Mouse (Mus musculus) MEL (cell line): ENCODE results near the gene Galnt2. TPM values are rescaled to one million over a fixed set of nuclear protein-coding genes. Genes with fewer than 3 reads are reported as not detected.

Source experiments
- DNase-seq: peaks from one replicate; pipeline ENCODE4 v3.0.0; 2011; ENCODE audit warnings: low read depth, low spot score
- H3K27ac ChIP-seq: 2 replicates; pipeline ENCODE4 v1.5.1; 2012; ENCODE audit warnings: low read depth, mild to moderate bottlenecking, control low read depth, low read length, moderate library complexity; ENCODE audit not compliant: control insufficient read depth
- H3K27me3 ChIP-seq, 2 experiments: fragments of 150-350 bp in 1 of 2; sonication (generic) in 1 of 2; 2 replicates each; pipeline ENCODE4 v1.6.1; 2012; ENCODE audit warnings: low read length in 2 of 2, mild to moderate bottlenecking in 2 of 2, improper control_type of control experiment in 1 of 2, moderate library complexity in 1 of 2; ENCODE audit not compliant: insufficient read depth in 2 of 2, control insufficient read depth in 1 of 2
- H3K36me3 ChIP-seq, 2 experiments: 2 replicates each; pipeline ENCODE4 v1.6.1; 2012 to 2014; ENCODE audit warnings: low read length in 2 of 2, improper control_type of control experiment in 1 of 2, inconsistent platforms in 1 of 2, mild to moderate bottlenecking in 1 of 2; ENCODE audit not compliant: insufficient read depth in 2 of 2, control insufficient read depth in 1 of 2
- H3K4me1 ChIP-seq, 2 experiments: fragments of 150-350 bp in 1 of 2; sonication (generic) in 1 of 2; 2 replicates each; pipeline ENCODE4 v1.6.1; 2012; ENCODE audit warnings: low read length in 2 of 2, improper control_type of control experiment in 1 of 2, mild to moderate bottlenecking in 1 of 2; ENCODE audit not compliant: insufficient read depth in 2 of 2, control insufficient read depth in 1 of 2
- H3K4me3 ChIP-seq, 2 experiments: fragments of 150-350 bp in 1 of 2; sonication (generic) in 1 of 2; 2 replicates each; pipeline ENCODE4 v1.5.1; 2012; ENCODE audit warnings: low read depth in 2 of 2, low read length in 2 of 2, mild to moderate bottlenecking in 2 of 2, moderate library complexity in 2 of 2, control low read depth in 1 of 2, improper control_type of control experiment in 1 of 2; ENCODE audit not compliant: control insufficient read depth in 1 of 2, insufficient read depth in 1 of 2
- H3K79me2 ChIP-seq: 2 replicates; pipeline ENCODE4 v1.6.1; 2012; ENCODE audit warnings: mild to moderate bottlenecking, low read length, moderate library complexity; ENCODE audit not compliant: control insufficient read depth, poor library complexity, insufficient read depth
- H3K9ac ChIP-seq: 2 replicates; pipeline ENCODE4 v1.6.1; 2012; ENCODE audit warnings: low read depth, mild to moderate bottlenecking, control low read depth, low read length, moderate library complexity; ENCODE audit not compliant: control insufficient read depth, poor library complexity, severe bottlenecking
- H3K9me3 ChIP-seq: fragments of 150-350 bp; sonication (generic); replicated peaks from 2 replicates; pipeline ENCODE4 v1.6.1; 2012; ENCODE audit warnings: mild to moderate bottlenecking, low read length, improper control_type of control experiment, moderate library complexity; ENCODE audit not compliant: insufficient read depth
- BHLHE40 ChIP-seq: IDR thresholded peaks from 2 replicates; pipeline ENCODE4 v1.6.1; 2012; ENCODE audit warnings: low read depth, mild to moderate bottlenecking, inconsistent platforms, low read length, improper control_type of control experiment, borderline replicate concordance
- CHD1 ChIP-seq: IDR thresholded peaks from 2 replicates; pipeline ENCODE4 v1.6.1; 2012; ENCODE audit warnings: low read depth, mild to moderate bottlenecking, inconsistent platforms, low read length, improper control_type of control experiment
- CTCF ChIP-seq, 3 experiments: IDR thresholded peaks in 2 of 3; conservative IDR thresholded peaks in 1 of 3; 2 replicates each; pipeline ENCODE4 v1.5.1; 2011 to 2012; ENCODE audit warnings: low read length in 3 of 3, low read depth in 2 of 3, mild to moderate bottlenecking in 2 of 3, improper control_type of control experiment in 1 of 3, inconsistent platforms in 1 of 3, mixed read lengths in 1 of 3, moderate library complexity in 1 of 3; ENCODE audit not compliant: control insufficient read depth in 1 of 3, insufficient read depth in 1 of 3, poor library complexity in 1 of 3, severe bottlenecking in 1 of 3
- E2F4 ChIP-seq: IDR thresholded peaks from 2 replicates; pipeline ENCODE4 v1.6.1; 2011; ENCODE audit warnings: low read depth, low read length, improper control_type of control experiment, borderline replicate concordance
- ELF1 ChIP-seq: IDR thresholded peaks from 2 replicates; pipeline ENCODE4 v1.6.1; 2014; ENCODE audit warnings: low read depth, mild to moderate bottlenecking, inconsistent platforms, low read length, improper control_type of control experiment, moderate library complexity
- EP300 ChIP-seq, 2 experiments: IDR thresholded peaks; 2 replicates each; pipeline ENCODE4 v1.6.1; 2011; ENCODE audit warnings: improper control_type of control experiment in 2 of 2, low read length in 2 of 2, low read depth in 1 of 2, mild to moderate bottlenecking in 1 of 2
- GABPA ChIP-seq: IDR thresholded peaks from 2 replicates; pipeline ENCODE4 v1.6.1; 2012; ENCODE audit warnings: low read depth, mild to moderate bottlenecking, inconsistent platforms, low read length, improper control_type of control experiment, moderate library complexity
- HCFC1 ChIP-seq: IDR thresholded peaks from 2 replicates; pipeline ENCODE4 v1.6.1; 2012; ENCODE audit warnings: low read depth, mild to moderate bottlenecking, inconsistent platforms, low read length, improper control_type of control experiment, moderate library complexity
- JUND ChIP-seq: IDR thresholded peaks from 2 replicates; pipeline ENCODE4 v1.6.1; 2011; ENCODE audit warnings: low read depth, mild to moderate bottlenecking, improper control_type of control experiment, low read length
- MAX ChIP-seq: IDR thresholded peaks from 2 replicates; pipeline ENCODE4 v1.6.1; 2011; ENCODE audit warnings: low read length, improper control_type of control experiment
- MEF2A ChIP-seq: IDR thresholded peaks from 2 replicates; pipeline ENCODE4 v1.6.1; 2014; ENCODE audit warnings: low read depth, mild to moderate bottlenecking, inconsistent platforms, low read length, improper control_type of control experiment; ENCODE audit not compliant: poor library complexity, insufficient replicate concordance, severe bottlenecking; ENCODE audit errors: extremely low read depth
- MXI1 ChIP-seq: IDR thresholded peaks from 2 replicates; pipeline ENCODE4 v1.6.1; 2011; ENCODE audit warnings: mild to moderate bottlenecking, low read depth, low read length, improper control_type of control experiment
- MYC ChIP-seq: IDR thresholded peaks from 2 replicates; pipeline ENCODE4 v1.6.1; 2011; ENCODE audit warnings: low read depth, mild to moderate bottlenecking, low read length, improper control_type of control experiment, moderate library complexity
- NELFE ChIP-seq: IDR thresholded peaks from 2 replicates; pipeline ENCODE4 v1.6.1; 2011; ENCODE audit warnings: low read depth, low read length, improper control_type of control experiment
- NRF1 ChIP-seq: IDR thresholded peaks from 2 replicates; pipeline ENCODE4 v1.6.1; 2014; ENCODE audit warnings: low read depth, mild to moderate bottlenecking, inconsistent platforms, low read length, improper control_type of control experiment, moderate library complexity; ENCODE audit not compliant: poor library complexity, insufficient read depth, severe bottlenecking
- POLR2AphosphoS5 ChIP-seq: IDR thresholded peaks from 2 replicates; pipeline ENCODE4 v1.6.1; 2012; ENCODE audit warnings: low read depth, borderline replicate concordance, mild to moderate bottlenecking, inconsistent platforms, low read length, moderate library complexity, mixed read lengths
- RAD21 ChIP-seq: IDR thresholded peaks from 2 replicates; pipeline ENCODE4 v1.6.1; 2011; ENCODE audit warnings: mild to moderate bottlenecking, low read depth, low read length, improper control_type of control experiment
- UBTF ChIP-seq: IDR thresholded peaks from 2 replicates; pipeline ENCODE4 v1.6.1; 2012; ENCODE audit warnings: low read depth, mild to moderate bottlenecking, inconsistent platforms, low read length, improper control_type of control experiment, moderate library complexity, borderline replicate concordance; ENCODE audit not compliant: insufficient read depth
- USF1 ChIP-seq: IDR thresholded peaks from 2 replicates; pipeline ENCODE4 v1.6.1; 2014; ENCODE audit warnings: low read depth, mild to moderate bottlenecking, inconsistent platforms, low read length, improper control_type of control experiment, moderate library complexity
- USF2 ChIP-seq, 2 experiments: IDR thresholded peaks; 2 replicates each; pipeline ENCODE4 v1.6.1; 2011 to 2012; ENCODE audit warnings: improper control_type of control experiment in 2 of 2, low read length in 2 of 2, borderline replicate concordance in 1 of 2, inconsistent platforms in 1 of 2, low read depth in 1 of 2, mild to moderate bottlenecking in 1 of 2; ENCODE audit not compliant: insufficient read depth in 1 of 2
- ZNF384 ChIP-seq: IDR thresholded peaks from 2 replicates; pipeline ENCODE4 v1.6.1; 2012; ENCODE audit warnings: low read depth, mild to moderate bottlenecking, inconsistent platforms, low read length, improper control_type of control experiment
- polyA plus RNA-seq, 2 experiments: library from polyadenylated mRNA; stranded (reverse) in 1 of 2; unstranded in 1 of 2; fragments of >175 nt in 1 of 2; fragments of >200 nt in 1 of 2; gene quantifications; 2 replicates each; pipeline versions ENCODE4 v1.2.1 to v1.2.4; 2012; ENCODE audit warnings: low replicate concordance in 2 of 2, low read depth in 1 of 2; ENCODE audit not compliant: insufficient read length in 2 of 2, insufficient read depth in 1 of 2, missing spikeins in 1 of 2
- total RNA-seq: library from RNA; depleted of rRNA; stranded (reverse); fragments of 300-350 nt; gene quantifications from 2 replicates; pipeline ENCODE4 v1.2.3, GENCODE M21; 2012

Galnt2 gene
- total and polyA plus RNA-seq, 3 experiments: 12.0 to 14.5 TPM; not detected in 1

DNA sequence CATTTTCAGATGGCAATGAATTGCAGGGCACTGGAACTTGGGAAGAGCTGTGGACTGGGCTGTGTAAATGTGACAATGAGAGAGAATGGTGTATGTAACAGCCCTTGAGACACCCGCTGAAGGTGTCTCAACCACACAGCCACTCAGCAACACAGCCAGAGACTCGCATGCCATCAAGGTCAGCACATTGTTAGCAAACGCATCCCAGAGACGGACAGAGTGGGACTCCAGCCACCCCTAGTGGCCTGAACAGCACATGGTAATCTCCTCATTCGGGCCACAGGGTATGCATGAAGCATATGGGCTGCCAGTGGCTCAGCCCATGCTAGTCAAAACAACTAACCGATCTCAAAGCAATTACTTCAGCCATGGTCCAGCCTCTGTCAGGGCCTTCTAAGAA, 148.1 kb downstream of the Galnt2 start:
- H3K27me3 ChIP-seq: no peaks in the 10 kb centered on the region
- no peaks in the 10 kb centered on the region for H3K4me1 ChIP-seq
- DNase-seq: no peak
- no peak overlapping the region for H3K4me3 ChIP-seq
- H3K36me3 ChIP-seq: no peaks in the 10 kb centered on the region
- no peak overlapping the region for H3K27ac ChIP-seq
- no peak overlapping the region for H3K9ac ChIP-seq
- no peaks in the 10 kb centered on the region for H3K79me2 ChIP-seq
- no peak for TF ChIP-seq HCFC1
- no peak for TF ChIP-seq NELFE
- no peak for TF ChIP-seq CTCF (IDR thresholded peaks at IDR 0.05 in 2 of 3, conservative IDR thresholded peaks at IDR 0.05 in 1 of 3; ENCODE audit: control insufficient read depth in 1 of 3, insufficient read depth in 1 of 3, low read depth in 2 of 3, low read length in 3 of 3, poor library complexity in 1 of 3, severe bottlenecking in 1 of 3)
- TF ChIP-seq MAX: no peak
- no peak for TF ChIP-seq BHLHE40
- TF ChIP-seq USF2 (IDR thresholded peaks at IDR 0.05; ENCODE audit: borderline replicate concordance in 1 of 2, insufficient read depth in 1 of 2, low read depth in 1 of 2, low read length in 2 of 2): no peak
- TF ChIP-seq NRF1: no peak
- no peak for TF ChIP-seq EP300 (IDR thresholded peaks at IDR 0.05; ENCODE audit: low read depth in 1 of 2, low read length in 2 of 2)
- TF ChIP-seq POLR2AphosphoS5: no peak
- no peak for TF ChIP-seq ELF1
- no peak for TF ChIP-seq UBTF
- no peak for TF ChIP-seq MEF2A
- TF ChIP-seq RAD21: no peak
- TF ChIP-seq ZNF384: no peak
- no peak for TF ChIP-seq MYC
- TF ChIP-seq USF1: no peak
- TF ChIP-seq CHD1: no peak
- no peak for TF ChIP-seq MXI1
- no peak for TF ChIP-seq JUND
- TF ChIP-seq GABPA: no peak
- H3K9me3 ChIP-seq: no peaks in the 10 kb centered on the region

DNA sequence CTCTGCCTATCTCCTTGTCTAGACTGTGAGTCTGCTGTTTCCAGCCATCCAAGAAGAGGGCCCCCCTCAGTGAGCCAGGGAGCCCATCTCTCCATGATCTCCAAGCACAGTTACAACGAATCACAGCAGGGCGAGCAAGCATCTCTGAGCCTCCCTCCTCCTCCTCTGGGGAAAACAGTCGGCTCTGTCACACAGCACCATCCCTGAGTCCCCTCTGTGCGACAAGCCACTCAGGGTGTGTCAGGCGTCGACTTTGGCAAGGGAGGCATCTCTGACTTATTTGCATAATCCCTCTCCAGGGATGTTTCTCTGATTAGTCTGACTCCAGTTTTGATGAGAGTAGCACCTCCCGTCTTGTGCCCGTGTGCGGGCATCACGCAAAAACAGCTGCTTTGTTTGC, 151.0 kb downstream of the Galnt2 start:
- H3K79me2 ChIP-seq: no peaks in the 10 kb centered on the region
- no peak for TF ChIP-seq E2F4
- TF ChIP-seq RAD21: no peak
- no peak for TF ChIP-seq UBTF
- TF ChIP-seq, all 39 proteins: peak for 0
- Histone ChIP-seq H3K4me3 (no peak overlapping the region), H3K36me3 (no peaks in the 10 kb centered on the region), H3K9me3 (no peaks in the 10 kb centered on the region), H3K9ac (no peak overlapping the region), H3K27me3 (no peaks in the 10 kb centered on the region), H3K27ac (no peak overlapping the region), H3K4me1 (no peaks in the 10 kb centered on the region)
- DNase-seq: no peak
